Mouse (Mus musculus) adrenal gland, adult 8-10 months (tissue): Measurements from ENCODE around the gene Ifi35. TPM values are rescaled to one million over a fixed set of nuclear protein-coding genes. Genes with fewer than 3 reads are reported as not detected.
A peak's percentile ranks its signal among the peaks of the same experiment; 100 is the strongest.
"Not testable (repeated sequence)": the region's sequence is repeated elsewhere in the genome, so short reads cannot be mapped to it uniquely, and the experiment has no call there.

ENCODE experiments used
- DNase-seq: peaks from one replicate; pipeline ENCODE4 v3.0.0; 2022
- total RNA-seq, 4 experiments: library from RNA; stranded (reverse); gene quantifications; 2 replicates each; pipeline ENCODE4 v1.2.4; 2022

Ifi35 gene
- total RNA-seq = 10 to 100 TPM; 34.4 to 50.3 (median 46.5) TPM

- peak; percentile 86 for DNase-seq
These were observed at the start of gene Ifi35 for GRCm38 (mm10) chr11:101448274-101448746. Gene Ifi35, plus strand, starts transcription at chr11:101448407.

GRCm38 (mm10) chr11:101415306-101415705 lies 32.9 kb upstream of the Ifi35 start:
- DNase-seq = no peak

DNA sequence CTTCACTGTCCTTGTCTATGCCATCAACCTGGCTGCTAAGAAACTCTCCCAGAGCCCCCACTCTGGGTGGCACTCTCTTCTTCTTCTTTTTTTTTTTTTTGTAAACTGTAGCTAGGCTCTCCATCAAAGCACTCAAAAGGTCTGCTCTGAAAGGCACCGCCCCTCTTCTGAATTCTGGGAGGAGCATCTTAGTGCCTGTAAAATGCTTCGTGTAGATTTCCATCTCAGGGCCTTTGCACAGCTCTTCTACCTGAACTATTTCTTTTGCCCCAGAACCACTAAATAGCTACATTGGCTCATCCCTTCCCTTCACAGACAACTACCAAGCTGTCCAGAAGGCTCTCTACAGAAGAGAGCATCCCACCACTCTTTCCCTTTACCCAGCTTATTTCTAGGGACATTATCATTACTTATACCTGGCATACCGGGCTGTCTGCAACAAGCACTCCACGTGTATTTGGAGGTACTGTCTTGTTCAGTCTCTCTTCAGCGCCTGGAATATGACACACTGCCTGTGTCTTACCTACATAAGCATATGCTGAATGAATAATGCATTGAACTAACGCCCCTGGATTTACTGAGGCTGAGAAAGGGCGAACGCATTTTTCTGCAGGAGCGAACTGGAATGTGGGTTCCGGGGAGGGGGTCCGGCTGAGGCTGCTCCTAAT lies 31.6 kb upstream of the Ifi35 start:
- no peak for DNase-seq

DNA sequence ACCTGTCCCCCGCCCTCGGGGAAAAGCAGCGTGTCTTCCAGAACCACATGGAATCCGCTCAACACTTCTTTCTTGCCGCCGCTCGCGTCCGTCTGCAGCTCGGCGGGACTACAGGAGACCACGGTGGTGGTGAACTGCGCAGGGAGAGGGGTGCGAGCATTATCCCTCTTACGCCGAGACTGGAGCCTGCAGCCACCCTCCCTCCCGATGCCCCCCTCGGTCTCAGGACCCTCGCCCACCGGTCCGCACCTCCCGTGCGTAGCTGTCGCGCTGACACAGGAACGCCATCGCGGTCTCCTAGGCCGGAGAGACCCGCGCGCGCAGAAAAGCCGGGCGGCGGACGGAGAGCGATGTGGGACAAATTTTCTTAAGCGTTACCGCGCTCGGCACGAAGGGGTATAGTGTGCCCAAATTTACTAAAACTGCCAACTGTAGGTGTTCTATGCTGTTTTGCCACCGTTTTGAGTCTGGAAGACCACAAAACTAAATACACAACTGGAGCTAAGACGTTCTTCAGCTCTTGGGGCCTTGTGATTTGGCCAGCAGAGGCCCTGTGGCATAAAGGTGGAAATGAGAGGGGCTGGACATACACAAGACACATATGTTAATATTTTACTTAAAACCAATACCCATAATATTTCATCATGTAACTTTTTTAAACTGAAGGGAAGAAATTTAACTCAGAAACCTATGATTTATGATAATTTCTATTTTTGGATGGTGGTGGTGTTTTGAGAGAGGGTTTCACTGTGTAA lies 30.9 kb upstream of the Ifi35 start, which contains the start of gene Aarsd1:
Gene Aarsd1, minus strand, starts transcription at position 515 of the 755 bp plus-strand sequence.
- DNase-seq = peak; percentile 68

DNA sequence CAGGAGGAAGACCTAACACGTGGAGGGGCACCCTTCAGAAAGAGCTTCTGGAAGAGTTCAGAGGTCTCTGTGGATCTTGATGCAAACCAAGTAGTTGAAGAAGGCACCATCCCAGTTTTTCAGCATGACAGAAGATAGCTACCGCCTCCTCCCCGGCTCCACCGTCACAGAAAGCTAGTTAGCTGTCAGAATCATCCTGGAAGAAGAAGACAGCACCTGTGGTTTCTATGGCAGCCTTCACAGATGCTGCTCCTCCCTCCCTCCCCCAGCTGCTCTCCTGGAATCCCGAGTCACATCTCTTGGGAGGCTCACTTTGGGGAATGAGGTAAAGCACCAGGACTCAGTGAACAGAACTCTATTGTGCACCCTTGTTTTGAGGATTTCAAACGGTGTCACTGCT lies 29.2 kb upstream of the Ifi35 start:
- DNase-seq = no peak

- DNase-seq = no peak
These were observed 28.6 kb upstream of the Ifi35 start for GRCm38 (mm10) chr11:101419610-101420009.

DNA sequence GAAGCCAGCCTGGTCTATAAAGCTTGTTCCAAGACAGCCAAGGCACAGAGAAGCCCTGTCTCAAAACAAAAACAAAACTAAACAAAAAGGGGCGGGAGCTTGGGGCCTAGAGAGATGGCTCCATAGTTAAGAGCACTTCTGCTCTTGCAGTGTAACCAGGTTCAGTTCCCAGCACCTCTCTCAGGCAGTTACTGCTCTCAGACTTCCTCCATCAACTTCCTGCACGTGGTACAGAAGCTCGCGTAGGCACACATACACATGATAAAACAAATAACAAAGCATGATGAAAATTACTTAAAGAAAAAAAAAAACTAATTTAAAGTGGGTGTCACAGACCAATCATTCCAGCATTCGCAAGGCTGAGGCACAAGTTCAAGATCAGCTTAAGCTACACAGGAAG lies 28.1 kb upstream of the Ifi35 start:
- no peak for DNase-seq

- no peak for DNase-seq
These were observed 23.9 kb upstream of the Ifi35 start, which contains the start of gene Gm27029 for GRCm38 (mm10) chr11:101424105-101424851. Gene Gm27029, minus strand, starts transcription at chr11:101424796.

- peak; percentile 98 for DNase-seq
These were observed 23.0 kb upstream of the Ifi35 start, which contains the start of the genes Rundc1 and Ptges3l for GRCm38 (mm10) chr11:101424925-101425813. Gene Rundc1, plus strand, starts transcription at chr11:101425085. Gene Ptges3l, minus strand, starts transcription at chr11:101425333.

DNA sequence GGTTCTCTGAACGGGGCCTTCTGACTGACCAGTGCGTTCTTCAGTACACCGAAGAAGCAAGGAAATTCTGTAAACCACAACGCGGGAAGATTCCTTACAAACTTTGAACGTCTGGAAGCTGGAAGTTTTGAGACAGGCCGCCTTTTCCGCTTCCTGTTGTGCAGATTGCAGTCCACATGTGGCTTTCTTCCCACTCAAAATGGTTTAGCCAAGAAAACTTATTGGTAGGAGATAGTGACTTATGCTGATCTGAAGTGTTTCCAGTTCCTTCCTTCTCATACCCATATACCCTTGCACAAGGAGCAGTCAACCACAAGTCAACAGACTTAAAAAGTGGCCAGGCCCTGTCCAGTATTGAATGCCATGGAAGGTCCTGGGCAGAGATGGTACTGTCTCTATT lies 22.0 kb upstream of the Ifi35 start:
- DNase-seq = no peak

- no peak for DNase-seq
These were observed 16.9 kb upstream of the Ifi35 start for GRCm38 (mm10) chr11:101431327-101431726.

GRCm38 (mm10) chr11:101433396-101433795 lies 14.8 kb upstream of the Ifi35 start:
- no peak for DNase-seq

GRCm38 (mm10) chr11:101435831-101436230 lies 12.4 kb upstream of the Ifi35 start:
- DNase-seq = no peak

GRCm38 (mm10) chr11:101436916-101437315 lies 11.3 kb upstream of the Ifi35 start:
- DNase-seq = no peak

GRCm38 (mm10) chr11:101438006-101438405 lies 10.2 kb upstream of the Ifi35 start:
- not testable (repeated sequence) for DNase-seq

GRCm38 (mm10) chr11:101441450-101442126 lies 6.6 kb upstream of the Ifi35 start:
- not testable (repeated sequence) for DNase-seq

DNA sequence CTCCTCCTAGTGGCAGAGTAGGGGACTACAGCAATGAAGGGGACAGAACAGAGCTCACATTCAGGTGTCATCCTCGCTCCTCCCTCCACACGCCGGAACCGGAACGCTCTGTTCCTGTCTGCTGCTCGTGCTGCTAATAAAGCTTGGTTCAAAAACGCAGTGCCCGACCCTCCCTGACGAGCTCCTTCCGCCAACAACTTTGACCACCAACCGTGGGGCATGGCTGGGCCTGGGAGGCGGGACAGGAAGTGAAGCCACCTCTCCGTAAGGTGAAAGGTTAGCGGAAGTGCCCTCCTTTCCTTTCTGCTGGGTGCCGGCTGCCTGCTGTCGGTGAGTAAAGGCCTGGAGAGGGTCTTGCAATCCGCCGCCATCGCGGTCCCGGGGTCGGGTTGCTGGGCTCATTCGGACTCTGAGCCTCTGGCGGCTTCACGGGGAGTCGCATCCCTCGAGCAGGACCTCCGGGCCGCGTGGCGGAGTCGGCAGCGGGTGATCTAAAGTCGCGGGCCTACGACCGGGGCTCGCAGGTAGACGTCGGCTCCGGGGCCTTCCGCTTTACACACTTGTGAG lies 6.0 kb upstream of the Ifi35 start, which contains the start of gene Rpl27:
Gene Rpl27, plus strand, starts transcription at position 172 of the 567 bp plus-strand sequence.
- peak; percentile 98 for DNase-seq

DNA sequence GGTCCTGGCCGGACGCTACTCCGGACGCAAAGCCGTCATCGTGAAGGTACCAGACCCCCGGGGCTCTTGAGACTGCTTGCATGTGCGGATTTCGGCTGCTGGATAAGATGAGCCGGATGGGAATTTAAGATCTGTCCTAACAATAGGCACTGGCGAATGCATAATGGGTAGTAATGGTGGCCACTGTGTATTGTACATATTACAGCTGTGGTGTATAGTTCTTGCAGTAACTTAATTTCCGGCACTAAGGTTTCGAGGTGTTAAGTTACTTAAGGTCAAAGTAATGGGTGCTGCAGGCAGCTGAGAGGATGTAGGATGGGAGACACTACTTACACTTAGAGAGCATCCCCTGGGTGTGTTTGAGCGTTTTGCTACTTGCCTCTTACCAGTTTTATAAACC lies 5.4 kb upstream of the Ifi35 start:
- DNase-seq = no peak

GRCm38 (mm10) chr11:101446319-101446718 lies 1.9 kb upstream of the Ifi35 start:
- DNase-seq = no peak

DNA sequence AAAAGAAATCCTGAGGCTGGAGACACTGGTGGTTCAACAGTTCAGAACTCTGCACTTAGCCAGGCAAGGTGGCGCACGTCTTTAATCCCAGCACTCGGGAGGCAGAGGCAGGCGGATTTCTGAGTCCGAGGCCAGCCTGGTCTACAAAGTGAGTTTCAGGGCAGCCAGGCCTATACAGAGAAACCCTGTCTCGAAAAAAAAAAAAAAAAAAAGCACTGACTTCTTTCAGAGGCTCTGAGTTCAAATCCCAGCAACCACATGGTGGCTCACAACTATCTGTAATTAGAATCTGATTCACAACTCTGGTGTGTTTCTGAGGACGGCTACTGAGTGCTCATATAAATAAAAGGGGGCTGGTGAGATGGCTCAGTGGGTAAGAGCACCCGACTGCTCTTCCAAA lies 1.3 kb upstream of the Ifi35 start:
- not testable (repeated sequence) for DNase-seq

DNA sequence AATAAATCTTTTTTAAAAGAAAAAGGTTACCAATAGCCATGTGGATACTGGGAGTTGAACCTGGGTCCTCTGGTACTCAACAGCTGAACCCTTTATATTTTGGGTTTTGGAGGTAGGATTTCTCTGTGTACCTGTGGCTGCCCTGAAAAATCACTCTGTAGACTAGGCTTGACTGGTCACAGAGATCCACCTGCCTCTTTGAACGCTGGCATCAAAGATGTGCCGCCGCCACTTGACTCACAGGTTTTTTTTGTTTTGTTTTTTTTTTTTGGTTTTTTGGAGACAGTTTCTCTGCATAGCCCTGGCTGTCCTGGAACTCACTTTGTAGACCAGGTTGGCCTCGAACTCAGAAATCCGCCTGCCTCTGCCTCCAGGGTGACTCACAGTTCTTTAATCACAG lies 421 bp upstream of the Ifi35 start:
- DNase-seq = no peak
